8 mouse cellular contexts compared by ENCODE assay signal in the genomic region with DNA sequence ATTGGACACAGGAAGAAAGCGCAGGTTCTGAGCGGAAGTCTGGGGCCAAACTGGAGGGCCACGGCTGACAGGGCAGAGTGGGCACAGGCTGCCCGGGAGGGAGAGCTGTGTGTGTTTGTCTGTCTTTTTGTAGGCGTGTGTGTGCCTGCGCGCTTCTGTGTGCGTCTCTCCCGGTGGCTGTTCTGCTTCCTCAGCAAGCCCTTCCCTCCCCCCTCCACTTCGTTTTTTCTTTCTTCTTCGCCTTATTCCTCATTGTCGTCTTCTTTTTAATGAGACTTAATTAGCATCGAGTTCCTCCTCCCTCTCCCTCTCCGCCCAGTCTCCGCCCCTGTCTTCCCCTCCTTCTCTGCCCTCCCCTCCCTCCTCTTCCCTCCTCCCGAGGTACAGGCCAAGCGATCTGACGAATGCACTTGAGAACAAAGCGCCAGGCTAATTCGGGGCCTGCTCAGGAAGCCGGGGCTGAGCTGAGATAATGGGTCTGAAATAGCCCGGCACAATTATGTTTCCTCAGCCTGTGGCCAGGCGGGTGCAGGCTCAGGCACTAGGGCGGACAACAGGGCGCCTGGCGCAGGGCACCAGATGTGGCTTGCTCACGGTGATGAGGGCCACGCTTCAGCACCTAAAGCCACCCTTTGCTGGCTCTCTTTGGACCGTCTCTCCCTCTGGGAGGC.
A peak's percentile ranks its signal among the peaks of the same experiment; 100 is the strongest.
DNase-seq lines count a peak whose midpoint lies in the region; ATAC-seq and TF ChIP-seq lines count a peak whose summit lies in the region.

No protein-coding gene starts in this region.

- peak overlapping the region; percentile 74 for H3K9ac ChIP-seq in heart, embryonic 13.5 days
- peak overlapping the region; percentile 53 for H3K9ac ChIP-seq in kidney, embryonic 16.5 days (replicated peaks; ENCODE audit: low read length)
- peak overlapping the region; percentile 46; the same call in 1 of the 2 replicates for H3K9ac ChIP-seq in midbrain, embryonic 16.5 days (ENCODE audit: low read depth, low read length)

- no peak for TF ChIP-seq POLR2A in bone marrow macrophage, adult 2 months (IDR thresholded peaks at IDR 0.05; ENCODE audit: borderline replicate concordance, low read depth, low read length)
- TF ChIP-seq POLR2A in embryonic fibroblast, embryonic 13.5 days (IDR thresholded peaks at IDR 0.05; ENCODE audit: low read depth, low read length) = peak; percentile 45; the same call in 1 of the 2 replicates

- DNase-seq in liver = peak; percentile 58
- DNase-seq in urinary bladder, adult 2 months (ENCODE audit: low spot score) = peak; percentile 28

- peak overlapping the region; percentile 58 for H3K4me3 ChIP-seq in E14TG2a.4 (replicated peaks; ENCODE audit: low read length)
- H3K4me3 ChIP-seq in bone marrow macrophage, adult 2 months (ENCODE audit: insufficient read depth, low read length) = peak overlapping the region; percentile 28
- H3K4me3 ChIP-seq in embryonic fibroblast, embryonic 13.5 days (ENCODE audit: insufficient read depth, low read length) = no peak overlapping the region
- H3K4me3 ChIP-seq in heart, embryonic 13.5 days = peak overlapping the region; percentile 38
- H3K4me3 ChIP-seq in kidney, embryonic 16.5 days (ENCODE audit: low read length) = peak overlapping the region; percentile 30
- 0 out of 2 replicates have a peak overlapping the region, but pooled peaks have one; percentile 19 for H3K4me3 ChIP-seq in midbrain, embryonic 16.5 days (ENCODE audit: low read depth, low read length)

- WGBS in heart, embryonic 13.5 days = 22% methylated on average over 26 of the region's 29 CpGs
- 25% methylated on average over 29 of the region's 29 CpGs for WGBS in kidney, embryonic 16.5 days
- 19% methylated on average over 29 of the region's 29 CpGs for WGBS in midbrain, embryonic 16.5 days

- H3K36me3 ChIP-seq in E14TG2a.4 (ENCODE audit: insufficient read depth, low read length) = no peaks in the 10 kb centered on the region
- no peaks in the 10 kb centered on the region for H3K36me3 ChIP-seq in heart, embryonic 13.5 days
- H3K36me3 ChIP-seq in kidney, embryonic 16.5 days (ENCODE audit: insufficient read depth, low read length) = no peaks in the 10 kb centered on the region
- no peaks in the 10 kb centered on the region for H3K36me3 ChIP-seq in midbrain, embryonic 16.5 days (ENCODE audit: control insufficient read depth, insufficient read depth, low read length)

- H3K4me1 ChIP-seq in E14TG2a.4 (replicated peaks; ENCODE audit: low read depth, low read length) = peaks cover 3% of the 10 kb centered on the region; the same call in 1 of the 2 replicates
- H3K4me1 ChIP-seq in bone marrow macrophage, adult 2 months (ENCODE audit: control insufficient read depth, insufficient read depth, low read length) = peaks cover 8% of the 10 kb centered on the region
- peaks cover 4% of the 10 kb centered on the region; the same call in 1 of the 2 replicates for H3K4me1 ChIP-seq in embryonic fibroblast, embryonic 13.5 days (ENCODE audit: control insufficient read depth, insufficient read depth, low read length)
- H3K4me1 ChIP-seq in heart, embryonic 13.5 days = peaks cover 62% of the 10 kb centered on the region
- peaks cover 14% of the 10 kb centered on the region for H3K4me1 ChIP-seq in kidney, embryonic 16.5 days (ENCODE audit: insufficient read depth, low read length)
- no peaks in the 10 kb centered on the region; the same call in none of the 2 replicates for H3K4me1 ChIP-seq in midbrain, embryonic 16.5 days (ENCODE audit: control insufficient read depth, insufficient read depth, low read length)

- H3K27ac ChIP-seq in bone marrow macrophage, adult 2 months (ENCODE audit: insufficient read depth, low read depth, low read length) = peak overlapping the region; percentile 44
- no peak overlapping the region for H3K27ac ChIP-seq in embryonic fibroblast, embryonic 13.5 days (ENCODE audit: insufficient read depth, low read length)
- H3K27ac ChIP-seq in heart, embryonic 13.5 days (replicated peaks) = peak overlapping the region; percentile 98
- H3K27ac ChIP-seq in kidney, embryonic 16.5 days (ENCODE audit: low read length) = peak overlapping the region; percentile 94
- peak overlapping the region; percentile 76 for H3K27ac ChIP-seq in midbrain, embryonic 16.5 days (ENCODE audit: low read length)

- no peak for TF ChIP-seq CTCF in E14TG2a.4 (conservative IDR thresholded peaks at IDR 0.05; ENCODE audit: low read length)
- TF ChIP-seq CTCF in bone marrow macrophage, adult 2 months (IDR thresholded peaks at IDR 0.05; ENCODE audit: low read depth, low read length) = no peak
- TF ChIP-seq CTCF in embryonic fibroblast, embryonic 13.5 days (IDR thresholded peaks at IDR 0.05; ENCODE audit: borderline replicate concordance, insufficient read depth, low read length) = no peak

- no peaks in the 10 kb centered on the region for H3K9me3 ChIP-seq in E14TG2a.4 (ENCODE audit: low read length)
- no peaks in the 10 kb centered on the region for H3K9me3 ChIP-seq in heart, embryonic 13.5 days
- no peaks in the 10 kb centered on the region for H3K9me3 ChIP-seq in kidney, embryonic 16.5 days (ENCODE audit: low read length)
- H3K9me3 ChIP-seq in midbrain, embryonic 16.5 days (replicated peaks; ENCODE audit: control insufficient read depth, low read length, poor library complexity, severe bottlenecking) = no peaks in the 10 kb centered on the region

- ATAC-seq in heart, embryonic 13.5 days (ENCODE audit: extremely low read depth, insufficient number of reproducible peaks, low FRiP score, low TSS enrichment) = peak; percentile 83; the same call in 1 of the 2 replicates
- peak; percentile 88 for ATAC-seq in kidney, embryonic 16.5 days (ENCODE audit: low FRiP score, low TSS enrichment)
- peak; percentile 86 for ATAC-seq in midbrain, embryonic 16.5 days

- H3K4me2 ChIP-seq in heart, embryonic 13.5 days = peak overlapping the region; percentile 65
- H3K4me2 ChIP-seq in kidney, embryonic 16.5 days (replicated peaks; ENCODE audit: low read depth, low read length) = peak overlapping the region; percentile 51
- peak overlapping the region; percentile 45 for H3K4me2 ChIP-seq in midbrain, embryonic 16.5 days (ENCODE audit: low read length)

- H3K27me3 ChIP-seq in E14TG2a.4 (ENCODE audit: insufficient read depth, low read length) = peaks cover 68% of the 10 kb centered on the region
- H3K27me3 ChIP-seq in heart, embryonic 13.5 days (replicated peaks) = peaks cover 22% of the 10 kb centered on the region
- peaks cover 5% of the 10 kb centered on the region; the same call in 1 of the 2 replicates for H3K27me3 ChIP-seq in kidney, embryonic 16.5 days (ENCODE audit: insufficient read depth, low read length)
- H3K27me3 ChIP-seq in midbrain, embryonic 16.5 days (ENCODE audit: control insufficient read depth, insufficient read depth, low read depth, low read length) = peaks cover 3% of the 10 kb centered on the region
